Comparison of ENCODE assay signal across 1 mouse cellular context in the genomic region with DNA sequence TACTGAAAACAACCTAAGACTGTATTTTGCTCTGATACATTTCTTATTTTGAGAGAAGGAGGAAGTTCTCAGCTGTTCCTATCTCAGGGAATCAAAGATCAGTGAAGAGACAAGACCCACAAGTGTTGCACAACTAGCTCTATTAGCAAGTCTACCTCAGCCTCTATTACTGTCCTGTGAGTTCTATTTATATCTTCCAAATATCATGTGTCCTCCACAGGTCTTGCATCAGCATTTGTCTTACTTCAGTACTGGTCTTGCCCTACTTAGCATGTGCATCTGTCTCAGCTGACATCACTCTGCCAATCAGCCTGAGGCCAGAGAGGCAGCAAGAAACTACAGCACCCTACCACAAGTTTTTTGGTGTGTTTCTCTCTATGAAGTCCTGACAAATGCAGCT.
TF ChIP-seq lines count a peak whose summit lies in the region.

No protein-coding gene starts in this region.

TF ChIP-seq in MEL, 35 proteins besides CTCF, POLR2A, EP300 and RAD21 (continued from another document):
- no peak for TF ChIP-seq TBP (IDR thresholded peaks at IDR 0.05; ENCODE audit: low read depth, low read length)
- no peak for TF ChIP-seq BHLHE40 (IDR thresholded peaks at IDR 0.05; ENCODE audit: borderline replicate concordance, low read depth, low read length)
- TF ChIP-seq CHD1 (IDR thresholded peaks at IDR 0.05; ENCODE audit: low read depth, low read length), result no peak
- TF ChIP-seq ZC3H11A (IDR thresholded peaks at IDR 0.05; ENCODE audit: low read depth, low read length), result no peak
- TF ChIP-seq NELFE (IDR thresholded peaks at IDR 0.05; ENCODE audit: low read depth, low read length), result no peak
- TF ChIP-seq MEF2A (IDR thresholded peaks at IDR 0.05; ENCODE audit: extremely low read depth, insufficient replicate concordance, low read depth, low read length, poor library complexity, severe bottlenecking), result peak; percentile 55; the same call in 1 of the 2 replicates
- TF ChIP-seq USF1 (IDR thresholded peaks at IDR 0.05; ENCODE audit: low read depth, low read length), result peak; percentile 50; the same call in 1 of the 2 replicates
